Mouse (Mus musculus) c-Kit-positive CD71-positive TER-119-positive erythroid progenitor cells, embryonic 14.5 days (primary cell): ENCODE data around the gene Xlr4a.
"Not testable (repeated sequence)": the region's sequence is repeated elsewhere in the genome, so short reads cannot be mapped to it uniquely, and the experiment has no call there.

Experiments used
- DNase-seq: peaks from one replicate; pipeline ENCODE4 v3.0.0-alpha.2; 2013; ENCODE audit warnings: low spot score

The Xlr4a gene

GRCm38 (mm10) chrX:73082267-73083055 is at the start of gene Xlr4a:
Gene Xlr4a (minus strand): TSS chrX:73082478.
- DNase-seq, result not testable (repeated sequence)

DNA sequence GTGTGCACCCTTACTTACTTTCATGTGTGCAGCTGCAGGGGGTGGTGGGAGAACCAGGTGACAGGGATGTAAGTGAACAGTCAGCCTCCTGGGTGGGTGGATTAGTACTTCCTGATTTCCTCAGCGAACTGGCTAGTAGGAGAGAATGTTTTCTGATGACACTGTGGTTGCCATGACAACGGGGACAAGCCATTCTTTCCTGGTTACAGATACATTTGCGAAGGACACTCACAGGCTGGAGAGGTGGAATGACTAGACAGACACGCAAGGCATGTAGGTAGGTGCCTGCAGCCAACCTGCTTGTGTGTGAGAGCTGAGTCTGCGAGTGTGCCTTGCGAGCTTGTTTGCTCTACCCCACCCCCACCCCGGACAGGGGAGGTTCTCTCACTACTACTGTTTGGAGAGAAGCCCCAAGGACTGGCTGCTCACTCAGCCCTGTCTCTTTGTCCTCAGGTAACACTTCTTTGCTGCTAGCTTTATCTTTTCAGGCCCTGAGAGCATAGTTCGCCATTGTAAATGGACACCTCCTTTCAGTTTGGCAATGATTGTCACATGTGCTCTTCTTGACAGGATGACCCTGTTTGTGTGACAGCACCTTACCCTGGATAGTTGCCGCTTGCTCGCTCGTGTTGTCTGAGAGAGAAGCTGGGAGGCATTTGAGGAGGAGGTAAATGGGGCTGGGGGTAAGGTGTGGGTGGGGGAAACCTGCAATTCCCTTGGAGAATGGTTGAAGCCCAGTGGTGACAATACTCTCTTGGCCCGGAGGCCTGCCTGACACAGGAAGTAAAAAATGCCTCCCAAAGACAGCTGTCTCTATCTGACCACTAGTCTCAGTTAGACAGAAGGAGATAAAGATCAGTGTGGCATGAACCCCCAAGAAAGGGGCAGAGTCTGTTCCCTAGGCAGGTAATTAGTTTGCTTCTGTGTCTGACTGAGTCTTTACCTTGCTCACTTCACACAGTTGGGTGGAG is 40.9 kb upstream of the Xlr4a start:
- not testable (repeated sequence) for DNase-seq

DNA sequence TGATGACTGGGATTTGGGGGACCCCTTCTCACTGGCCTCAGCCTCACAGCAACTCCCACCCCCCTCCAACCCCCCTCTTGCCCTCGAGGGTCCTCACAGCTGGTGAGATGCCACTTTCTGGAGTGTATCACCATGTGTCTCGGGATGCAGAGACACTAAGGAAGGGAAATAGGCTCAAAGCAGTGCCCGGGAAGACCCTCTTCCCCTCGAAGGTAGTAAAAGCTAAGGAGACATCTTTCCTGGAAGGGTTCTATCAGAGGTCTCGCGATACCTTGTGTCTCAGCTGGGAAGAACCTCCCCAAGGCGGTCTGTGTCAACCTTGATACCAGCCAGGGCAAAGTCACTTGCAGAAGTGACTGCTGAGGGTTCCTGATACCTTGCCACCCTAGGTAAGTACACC is 34.5 kb upstream of the Xlr4a start, which contains the start of gene Gm14685:
TSS of gene Gm14685 (plus strand) at position 301 of the 400 bp plus-strand sequence.
- not testable (repeated sequence) for DNase-seq

GRCm38 (mm10) chrX:73096941-73097508 is 14.7 kb upstream of the Xlr4a start, which contains the start of gene Xlr3a:
Gene Xlr3a (minus strand): TSS chrX:73097095.
- not testable (repeated sequence) for DNase-seq

GRCm38 (mm10) chrX:73066765-73067312 is 15.4 kb downstream of the Xlr4a start:
- DNase-seq, result not testable (repeated sequence)

- DNase-seq, result no peak
Measured at GRCm38 (mm10) chrX:73064415-73064793, 17.9 kb downstream of the Xlr4a start, which contains the start of gene Pnma3. Gene Pnma3 (plus strand): TSS chrX:73064787.

DNA sequence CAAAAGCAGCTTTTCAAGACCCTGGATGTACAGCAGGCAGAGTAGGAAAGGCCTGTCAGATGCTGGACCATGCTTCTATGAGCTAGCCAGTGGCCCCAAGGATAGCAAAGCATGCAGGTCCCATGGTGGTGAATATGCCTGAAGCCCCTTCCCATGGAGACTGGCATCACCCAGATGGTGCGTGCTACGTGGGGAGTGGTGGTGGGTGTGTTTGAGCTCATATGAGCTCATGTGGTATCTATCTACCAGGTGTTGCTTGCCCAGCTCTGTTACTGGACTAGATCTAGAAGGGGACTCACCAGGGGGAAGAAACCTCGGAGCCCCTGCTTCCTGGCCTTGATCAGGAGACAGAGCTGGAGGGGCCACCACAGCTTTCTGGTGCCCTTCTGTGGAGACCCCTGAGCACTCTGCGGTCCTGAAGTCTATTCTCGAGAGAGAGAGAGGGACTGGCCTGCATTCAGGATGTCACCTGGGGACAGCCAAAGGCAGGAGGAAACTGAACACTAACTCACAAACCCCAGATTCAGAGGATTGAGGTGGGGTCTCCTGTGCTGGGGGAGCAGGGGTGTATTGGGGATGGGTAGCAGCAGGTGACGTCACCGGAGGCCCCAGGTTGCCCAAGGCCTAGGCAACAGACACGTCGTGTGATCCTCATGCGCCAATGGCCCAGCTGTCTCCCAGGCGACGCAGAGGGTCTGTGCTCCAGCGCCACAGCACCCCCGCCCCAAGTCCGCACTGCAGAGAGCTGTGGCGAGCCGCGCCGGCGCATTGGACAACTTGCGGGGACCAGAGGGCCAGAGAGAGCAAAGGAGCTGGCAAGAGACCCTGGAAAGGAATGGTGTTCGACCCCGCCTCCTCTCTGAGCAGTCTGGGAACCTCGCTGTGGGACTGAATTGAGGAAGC is 18.5 kb downstream of the Xlr4a start:
- no peak for DNase-seq

- DNase-seq, result no peak
Measured at GRCm38 (mm10) chrX:73062323-73062722, 20.0 kb downstream of the Xlr4a start.

DNA sequence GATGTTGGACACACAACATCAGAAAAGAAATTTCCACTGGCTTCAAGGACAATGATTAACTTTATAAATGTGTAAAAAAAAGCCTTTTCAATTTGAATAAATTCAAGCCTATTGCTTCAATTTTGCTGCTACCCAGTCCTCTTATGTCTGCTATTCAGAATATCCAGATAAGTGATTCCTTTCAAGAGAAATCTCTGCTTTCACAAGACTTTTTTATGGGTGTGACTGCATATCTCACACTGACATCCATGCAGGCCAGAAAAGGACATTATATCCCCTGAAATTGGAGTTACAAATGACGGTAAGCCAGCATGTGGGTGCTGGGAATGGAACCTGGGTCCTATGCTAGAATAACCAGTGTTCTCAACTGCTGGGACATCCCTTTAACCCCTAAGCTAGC is 20.8 kb downstream of the Xlr4a start:
- no peak for DNase-seq

DNA sequence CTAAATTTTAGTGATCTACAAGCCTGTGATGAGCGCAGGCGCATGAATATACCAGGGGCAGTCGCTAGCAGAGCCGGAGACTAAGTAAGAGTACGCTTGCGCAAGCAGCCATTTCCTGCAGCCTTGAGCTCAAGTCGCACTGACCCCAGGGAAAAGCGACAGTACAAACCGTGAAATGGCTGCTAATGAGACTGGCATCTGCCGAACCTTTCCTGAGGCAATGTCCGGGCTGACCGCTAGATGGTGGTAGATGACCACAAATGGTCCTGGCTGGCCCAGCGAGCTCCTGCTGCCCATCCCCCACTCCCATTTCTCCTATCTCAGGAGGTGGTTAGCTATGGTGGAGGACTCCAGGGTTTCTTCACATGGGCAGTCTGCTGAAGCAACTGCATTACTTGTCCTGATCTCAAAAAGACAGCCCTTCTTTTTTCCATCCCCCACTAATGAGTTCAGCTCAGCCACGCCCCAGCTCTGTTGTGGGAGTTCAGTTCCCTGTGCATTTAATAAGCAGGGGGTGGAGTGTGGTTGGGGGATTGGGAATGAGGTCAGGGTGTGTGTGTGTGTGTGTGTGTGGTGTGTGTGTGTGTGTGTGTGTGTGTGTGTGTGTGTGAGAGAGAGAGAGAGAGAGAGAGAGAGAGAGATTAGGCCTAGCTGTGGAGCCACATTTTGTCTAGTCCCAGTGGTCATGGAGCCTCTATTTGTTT is 28.3 kb downstream of the Xlr4a start:
- DNase-seq, result peak; percentile 71

DNA sequence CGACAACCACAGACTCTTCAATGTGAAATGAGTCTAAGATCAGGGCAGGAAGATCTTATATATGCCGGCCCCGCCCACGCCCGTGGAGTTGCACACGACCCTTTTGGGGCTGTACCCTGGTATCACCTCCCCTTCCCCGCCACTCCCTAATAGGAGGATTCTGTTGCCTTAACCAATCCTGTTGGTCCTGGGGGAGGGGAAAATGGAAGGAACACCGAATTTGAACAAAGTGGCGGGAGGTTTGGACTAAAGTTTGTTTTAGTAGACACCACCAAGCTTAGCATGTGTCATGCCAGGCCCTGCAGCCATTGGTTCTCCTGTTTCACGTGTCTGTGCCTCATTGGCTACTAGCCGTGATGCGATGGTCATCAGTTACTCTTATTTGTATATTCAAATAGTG is 42.6 kb downstream of the Xlr4a start:
- DNase-seq, result no peak

DNA sequence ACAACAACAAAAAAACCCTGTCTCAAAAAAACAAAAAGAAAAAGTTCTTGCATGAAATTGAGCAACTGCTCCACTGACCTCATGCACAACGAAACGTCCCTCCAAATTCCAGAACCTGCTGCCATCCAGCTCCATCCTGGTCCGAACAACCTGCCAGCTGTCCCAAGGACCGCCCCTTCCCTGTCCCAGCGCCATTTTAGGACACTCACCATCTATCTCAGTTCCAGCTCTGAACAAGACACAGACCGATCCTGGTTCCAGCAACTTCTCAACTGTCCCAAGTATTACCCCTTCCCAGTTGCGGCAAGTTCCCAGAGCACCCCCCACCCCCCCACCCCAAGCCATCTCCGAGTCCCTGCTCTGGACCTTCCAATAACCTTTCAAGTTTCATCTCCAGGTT is 43.4 kb downstream of the Xlr4a start:
- DNase-seq, result no peak

- no peak for DNase-seq
Measured at GRCm38 (mm10) chrX:73037003-73037402, 45.3 kb downstream of the Xlr4a start, which contains the start of gene Pnma5. Gene Pnma5 (minus strand): TSS chrX:73037103.
